Mouse (Mus musculus): ENCODE measurements around the gene B4galt1. TPM values are rescaled to one million over a fixed set of nuclear protein-coding genes. Genes with fewer than 3 reads are reported as not detected.
"Not testable (repeated sequence)": the region's sequence is repeated elsewhere in the genome, so short reads cannot be mapped to it uniquely, and the experiment has no call there.

Gene B4galt1
- polyA plus RNA-seq, 1 experiment, result 43.8 TPM

DNA sequence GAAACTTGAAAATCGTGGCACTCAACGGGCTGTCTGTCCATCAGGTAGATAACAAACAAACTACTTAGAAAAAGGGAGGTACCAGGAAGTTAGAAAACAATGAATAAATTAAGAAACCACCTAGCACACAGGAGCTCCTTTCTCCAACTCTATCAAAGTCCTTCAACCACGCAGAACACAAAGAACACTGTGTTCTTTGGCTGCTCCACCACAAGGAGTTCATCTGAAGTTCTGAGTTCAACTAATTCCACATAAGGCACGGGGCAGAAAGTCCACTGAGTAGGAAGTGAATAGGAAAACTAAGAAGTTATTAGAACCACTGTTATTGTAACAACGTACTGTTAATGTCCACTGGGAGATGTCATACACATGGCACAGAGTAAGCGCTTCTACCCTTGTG, 39.4 kb downstream of the B4galt1 start:
- peaks cover 75% of the 10 kb centered on the region for H3K4me1 ChIP-seq
- no peak for TF ChIP-seq GATA1 (IDR thresholded peaks at IDR 0.05; ENCODE audit: borderline replicate concordance, low read length)
- no peaks in the 10 kb centered on the region for H3K9me3 ChIP-seq
- no peaks in the 10 kb centered on the region for H3K27me3 ChIP-seq (replicated peaks)
- no peak overlapping the region for H3K4me3 ChIP-seq (replicated peaks)
- H3K36me3 ChIP-seq (replicated peaks; ENCODE audit: low read length), result peaks cover 99% of the 10 kb centered on the region

DNA sequence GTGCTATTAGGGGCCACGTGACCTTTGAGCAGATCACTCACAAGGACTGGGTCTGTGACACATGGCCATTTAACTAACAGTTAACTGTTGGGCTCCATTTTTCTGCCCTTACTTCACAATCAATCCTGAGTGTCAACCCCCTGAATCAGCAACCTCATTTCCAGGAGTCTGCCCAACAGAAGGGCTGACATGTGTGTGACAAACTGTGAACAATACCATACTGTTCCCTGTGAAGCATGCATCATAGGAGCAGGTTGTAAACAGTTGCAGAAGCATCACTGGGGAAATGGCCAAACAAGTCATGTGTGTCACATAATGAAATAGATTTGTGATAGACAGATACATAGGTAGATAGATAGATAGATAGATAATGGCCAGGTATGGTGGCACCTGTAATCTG, 40.9 kb downstream of the B4galt1 start:
- TF ChIP-seq FLI1 (IDR thresholded peaks at IDR 0.05; ENCODE audit: low read length), result no peak
- no peak for TF ChIP-seq GATA1 (IDR thresholded peaks at IDR 0.05; ENCODE audit: borderline replicate concordance, low read length)
- Histone ChIP-seq H3K4me1 (peaks cover 60% of the 10 kb centered on the region), H3K9me3 (no peaks in the 10 kb centered on the region), H3K27me3 (replicated peaks) (no peaks in the 10 kb centered on the region), H3K36me3 (replicated peaks; ENCODE audit: low read length) (peaks cover 99% of the 10 kb centered on the region), H3K4me3 (replicated peaks) (no peak overlapping the region)

DNA sequence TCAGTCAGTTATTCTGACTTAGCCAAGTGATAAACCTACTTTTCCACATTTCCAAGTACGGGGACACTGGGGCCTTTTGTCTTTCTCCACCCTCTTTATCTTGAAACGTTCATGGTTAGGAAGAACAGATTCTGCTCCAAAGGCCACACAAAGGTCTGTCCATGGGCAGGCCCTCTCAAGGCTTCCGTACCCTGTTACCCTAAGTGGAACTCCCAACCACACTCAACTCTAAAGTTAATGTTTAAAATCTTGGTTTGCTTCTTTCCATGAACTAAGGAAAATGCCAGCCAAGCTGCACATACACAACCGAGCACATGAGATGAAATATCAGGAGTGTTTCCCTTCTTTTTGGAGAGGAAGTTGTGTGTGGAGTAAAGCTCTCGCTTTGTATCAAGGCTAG, 43.3 kb downstream of the B4galt1 start:
- TF ChIP-seq FLI1 (IDR thresholded peaks at IDR 0.05; ENCODE audit: low read length) (no peak), GATA1 (IDR thresholded peaks at IDR 0.05; ENCODE audit: borderline replicate concordance, low read length) (no peak)
- Histone ChIP-seq H3K9me3 (no peaks in the 10 kb centered on the region), H3K4me3 (replicated peaks) (no peak overlapping the region), H3K36me3 (replicated peaks; ENCODE audit: low read length) (peaks cover 99% of the 10 kb centered on the region), H3K4me1 (peaks cover 41% of the 10 kb centered on the region), H3K27me3 (replicated peaks) (no peaks in the 10 kb centered on the region)

DNA sequence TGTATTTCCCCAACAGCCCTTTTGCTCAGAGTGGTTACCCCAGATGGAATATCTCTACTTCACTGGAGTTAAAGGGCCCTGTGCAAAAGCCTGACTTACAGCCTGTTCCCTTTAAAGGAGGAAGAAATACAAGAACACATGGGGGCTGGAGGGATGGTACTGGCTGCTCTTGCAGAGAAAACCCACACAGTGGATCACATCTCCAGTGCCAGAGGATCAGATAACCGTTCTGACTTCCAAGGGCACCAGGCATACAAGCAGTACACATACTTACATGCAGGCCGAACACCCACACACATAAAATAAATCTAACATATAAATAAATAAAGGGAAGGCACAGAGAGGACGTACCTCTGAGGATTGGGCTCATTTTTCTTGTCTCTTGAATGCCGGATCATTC, 46.4 kb downstream of the B4galt1 start:
- no peaks in the 10 kb centered on the region for H3K9me3 ChIP-seq
- H3K4me1 ChIP-seq, result peaks cover 38% of the 10 kb centered on the region
- H3K36me3 ChIP-seq (replicated peaks; ENCODE audit: low read length), result peaks cover 100% of the 10 kb centered on the region
- no peak overlapping the region for H3K4me3 ChIP-seq (replicated peaks)
- H3K27me3 ChIP-seq (replicated peaks), result no peaks in the 10 kb centered on the region
- no peak for TF ChIP-seq GATA1 (IDR thresholded peaks at IDR 0.05; ENCODE audit: borderline replicate concordance, low read length)
- TF ChIP-seq FLI1 (IDR thresholded peaks at IDR 0.05; ENCODE audit: low read length), result no peak

DNA sequence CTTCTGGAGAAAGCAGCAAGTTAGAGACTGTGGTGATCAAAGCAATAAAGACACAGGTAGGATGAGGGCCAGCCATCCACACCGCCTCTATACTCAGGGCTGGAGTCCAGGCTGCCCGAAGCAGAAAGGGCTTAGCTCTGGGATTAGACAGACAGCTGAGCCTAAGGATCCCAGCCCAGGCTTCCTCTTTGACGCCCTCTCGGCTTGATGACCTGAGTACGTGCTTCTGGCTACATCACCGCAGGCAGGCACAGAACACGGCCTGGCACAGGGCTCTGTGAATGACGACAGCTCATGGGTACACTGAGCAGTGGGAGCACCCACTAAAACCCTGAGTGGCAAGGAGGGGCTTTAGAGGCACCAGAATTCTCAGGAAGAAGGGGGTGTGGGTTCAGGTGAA, 48.4 kb downstream of the B4galt1 start:
- TF ChIP-seq GATA1 (IDR thresholded peaks at IDR 0.05; ENCODE audit: borderline replicate concordance, low read length) (no peak), FLI1 (IDR thresholded peaks at IDR 0.05; ENCODE audit: low read length) (no peak)
- H3K36me3 ChIP-seq (replicated peaks; ENCODE audit: low read length), result peaks cover 97% of the 10 kb centered on the region
- H3K4me3 ChIP-seq (replicated peaks), result no peak overlapping the region
- no peaks in the 10 kb centered on the region for H3K9me3 ChIP-seq
- H3K27me3 ChIP-seq (replicated peaks), result no peaks in the 10 kb centered on the region
- peaks cover 46% of the 10 kb centered on the region for H3K4me1 ChIP-seq

DNA sequence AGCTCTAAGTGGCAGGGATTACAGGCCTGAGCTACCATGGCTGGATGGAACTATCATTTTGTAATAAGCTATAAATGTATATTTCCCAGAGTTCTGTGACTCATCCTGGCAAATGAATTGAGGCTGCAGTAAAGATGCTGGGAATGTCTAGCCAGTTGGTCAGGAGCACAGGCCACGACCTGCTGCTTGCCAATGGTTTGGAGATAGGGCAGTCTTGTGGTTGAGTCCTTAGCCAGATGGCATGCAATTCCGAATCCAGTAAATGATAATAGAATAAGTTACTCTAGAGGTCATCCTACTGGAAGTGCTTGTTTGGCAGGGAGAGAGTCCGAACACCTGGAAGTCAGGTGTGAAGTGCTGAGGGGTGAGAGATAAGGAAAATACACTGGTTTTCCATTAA, 51.0 kb downstream of the B4galt1 start:
- no peak overlapping the region for H3K4me3 ChIP-seq (replicated peaks)
- no peaks in the 10 kb centered on the region for H3K27me3 ChIP-seq (replicated peaks)
- H3K4me1 ChIP-seq, result peaks cover 63% of the 10 kb centered on the region
- peaks cover 2% of the 10 kb centered on the region for H3K9me3 ChIP-seq
- TF ChIP-seq GATA1 (IDR thresholded peaks at IDR 0.05; ENCODE audit: borderline replicate concordance, low read length) (no peak), FLI1 (IDR thresholded peaks at IDR 0.05; ENCODE audit: low read length) (no peak)
- peaks cover 93% of the 10 kb centered on the region for H3K36me3 ChIP-seq (replicated peaks; ENCODE audit: low read length)

DNA sequence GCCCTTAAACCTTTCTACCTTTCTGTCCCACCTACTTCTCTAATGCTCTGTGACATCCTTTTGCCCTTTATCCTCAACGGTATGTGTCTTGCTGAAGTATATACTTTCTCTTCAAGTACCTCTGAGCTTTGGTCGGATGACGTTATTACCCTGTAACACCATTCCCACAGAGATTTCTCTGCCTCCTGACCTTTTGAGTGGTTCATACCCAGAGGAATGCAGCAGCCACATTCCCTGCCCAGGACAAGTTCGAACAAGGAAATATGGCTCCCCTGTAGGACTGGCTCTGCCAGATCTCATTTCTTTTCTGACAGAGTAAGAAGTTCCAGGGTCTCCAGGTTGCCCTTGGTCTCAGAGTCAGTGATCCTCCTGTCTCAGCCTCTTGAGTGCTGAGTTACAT, 51.9 kb downstream of the B4galt1 start:
- peaks cover 8% of the 10 kb centered on the region for H3K9me3 ChIP-seq
- H3K27me3 ChIP-seq (replicated peaks), result no peaks in the 10 kb centered on the region
- TF ChIP-seq FLI1 (IDR thresholded peaks at IDR 0.05; ENCODE audit: low read length), result no peak
- no peak for TF ChIP-seq GATA1 (IDR thresholded peaks at IDR 0.05; ENCODE audit: borderline replicate concordance, low read length)
- H3K36me3 ChIP-seq (replicated peaks; ENCODE audit: low read length), result peaks cover 93% of the 10 kb centered on the region
- peaks cover 63% of the 10 kb centered on the region for H3K4me1 ChIP-seq
- no peak overlapping the region for H3K4me3 ChIP-seq (replicated peaks)

DNA sequence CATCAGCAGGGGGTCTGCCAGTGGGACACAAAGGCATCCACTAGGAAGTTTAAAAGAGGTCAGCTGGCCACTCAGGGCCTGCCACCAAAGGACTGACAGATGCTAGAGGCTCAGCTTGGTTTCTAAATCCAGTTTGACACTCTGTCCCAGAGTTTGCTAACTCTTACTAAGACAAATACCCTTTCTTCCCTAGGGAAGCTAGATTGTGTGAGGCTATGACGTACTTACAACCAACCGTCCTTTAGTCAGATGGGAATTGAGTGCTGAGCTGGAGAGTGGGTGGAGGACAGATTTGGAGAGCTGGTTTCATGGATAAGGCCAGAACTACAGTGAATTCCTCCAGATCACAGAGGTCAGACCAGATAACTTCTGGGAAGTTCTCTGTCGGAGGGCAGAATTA, 52.9 kb downstream of the B4galt1 start:
- H3K36me3 ChIP-seq (replicated peaks; ENCODE audit: low read length), result peaks cover 90% of the 10 kb centered on the region

DNA sequence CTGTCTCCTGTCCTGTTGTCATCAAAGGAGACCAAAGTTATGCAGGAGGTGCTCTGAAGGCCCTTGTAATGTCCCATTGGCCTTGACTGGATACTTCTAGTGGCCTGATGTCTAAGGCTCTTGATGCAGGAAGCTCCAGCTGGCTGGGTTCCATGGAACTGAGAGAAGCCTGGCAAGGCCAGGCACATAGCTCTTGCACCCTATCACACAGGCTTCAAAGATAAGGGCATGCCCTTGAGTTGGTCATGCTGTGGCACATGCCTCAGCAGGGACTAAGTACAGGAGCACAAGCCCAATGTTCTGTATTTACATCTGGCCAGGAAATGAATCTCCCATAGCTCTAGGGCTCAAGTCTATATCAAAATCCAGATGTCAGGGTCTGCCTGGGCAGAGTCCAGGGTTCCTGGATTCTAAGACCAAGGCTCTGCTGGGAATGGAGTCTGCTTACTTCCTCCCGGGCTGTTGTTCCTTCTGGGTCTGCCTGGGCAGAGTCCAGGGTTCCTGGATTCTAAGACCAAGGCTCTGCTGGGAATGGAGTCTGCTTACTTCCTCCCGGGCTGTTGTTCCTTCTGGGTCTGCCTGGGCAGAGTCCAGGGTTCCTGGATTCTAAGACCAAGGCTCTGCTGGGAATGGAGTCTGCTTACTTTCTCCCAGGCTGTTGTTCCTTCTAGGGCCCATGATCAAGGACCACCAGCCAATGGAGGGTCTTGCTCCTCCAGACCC, 54.8 kb downstream of the B4galt1 start:
- peaks cover 87% of the 10 kb centered on the region for H3K36me3 ChIP-seq (replicated peaks; ENCODE audit: low read length)
- H3K27me3 ChIP-seq (replicated peaks); H3K4me3 ChIP-seq (replicated peaks): not testable (repeated sequence)
- H3K4me1 ChIP-seq, result peaks cover 60% of the 10 kb centered on the region
- peaks cover 12% of the 10 kb centered on the region for H3K9me3 ChIP-seq

More for the DNA sequence above, 52.9 kb downstream of the B4galt1 start:
- H3K4me3 ChIP-seq (replicated peaks), result no peak overlapping the region
- peaks cover 8% of the 10 kb centered on the region for H3K9me3 ChIP-seq
- H3K27me3 ChIP-seq (replicated peaks), result no peaks in the 10 kb centered on the region
- H3K4me1 ChIP-seq, result peaks cover 66% of the 10 kb centered on the region
- TF ChIP-seq GATA1 (IDR thresholded peaks at IDR 0.05; ENCODE audit: borderline replicate concordance, low read length) (no peak), FLI1 (IDR thresholded peaks at IDR 0.05; ENCODE audit: low read length) (no peak)

DNA sequence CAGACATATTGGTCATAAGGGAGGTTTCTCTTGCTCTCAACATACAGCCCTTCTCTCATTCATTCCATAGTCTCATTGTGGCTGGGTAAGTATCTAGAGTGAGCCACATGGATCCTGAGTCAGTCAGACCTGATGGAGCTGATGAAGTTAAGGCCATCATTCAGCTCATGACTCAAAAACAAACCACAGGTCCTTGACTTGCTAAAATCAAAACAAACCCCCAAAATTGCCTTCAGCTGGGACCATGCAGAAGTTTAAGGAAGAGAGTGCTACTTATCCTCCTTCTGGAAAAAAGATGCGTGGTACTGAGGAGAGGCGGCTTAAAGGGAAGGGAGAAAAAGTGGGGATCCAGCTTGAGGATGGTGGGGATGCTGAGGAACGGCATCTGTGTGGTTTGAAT, 58.0 kb downstream of the B4galt1 start:
- H3K9me3 ChIP-seq, result peaks cover 13% of the 10 kb centered on the region
- TF ChIP-seq FLI1 (IDR thresholded peaks at IDR 0.05; ENCODE audit: low read length), result no peak
- no peak for TF ChIP-seq GATA1 (IDR thresholded peaks at IDR 0.05; ENCODE audit: borderline replicate concordance, low read length)
- peaks cover 74% of the 10 kb centered on the region for H3K36me3 ChIP-seq (replicated peaks; ENCODE audit: low read length)
- peaks cover 34% of the 10 kb centered on the region for H3K4me1 ChIP-seq
- no peak overlapping the region for H3K4me3 ChIP-seq (replicated peaks)
- H3K27me3 ChIP-seq (replicated peaks), result no peaks in the 10 kb centered on the region

DNA sequence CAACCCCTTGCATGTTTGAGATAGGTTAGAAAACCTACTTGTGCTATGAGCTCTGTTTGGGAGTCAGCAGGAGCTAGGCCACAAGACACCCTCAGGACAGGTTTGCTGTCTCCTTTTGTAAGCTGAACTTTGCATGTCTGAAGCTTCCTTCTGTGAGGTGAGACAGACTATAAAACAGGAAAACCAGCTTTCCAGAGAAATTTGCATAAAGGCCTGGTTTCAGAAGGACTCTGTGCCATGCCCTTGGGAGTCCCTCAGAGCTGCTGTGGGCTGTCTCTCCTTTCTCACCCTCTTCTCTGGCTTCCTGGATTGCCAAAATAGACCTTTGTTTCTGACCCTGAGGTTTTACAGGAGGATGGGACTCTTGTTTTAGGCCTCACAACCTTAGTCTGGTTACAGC, 59.5 kb downstream of the B4galt1 start:
- TF ChIP-seq GATA1 (IDR thresholded peaks at IDR 0.05; ENCODE audit: borderline replicate concordance, low read length) (no peak), FLI1 (IDR thresholded peaks at IDR 0.05; ENCODE audit: low read length) (no peak)
- H3K36me3 ChIP-seq (replicated peaks; ENCODE audit: low read length), result peaks cover 61% of the 10 kb centered on the region
- H3K27me3 ChIP-seq (replicated peaks), result no peaks in the 10 kb centered on the region
- no peak overlapping the region for H3K4me3 ChIP-seq (replicated peaks)
- H3K4me1 ChIP-seq, result peaks cover 20% of the 10 kb centered on the region
- peaks cover 13% of the 10 kb centered on the region for H3K9me3 ChIP-seq
